Mouse (Mus musculus) midbrain, postnatal 0 days (tissue): ENCODE results near the gene Igfbp2. TPM values are rescaled to one million over a fixed set of nuclear protein-coding genes. Genes with fewer than 3 reads are reported as not detected.

Source experiments
- ATAC-seq: fragments of 200-750 bp; cut with Nextera tagmentation; 2 replicates; pipeline ENCODE4 v1.8.0; 2017; ENCODE audit warnings: moderate number of reproducible peaks, mild to moderate bottlenecking, moderate TSS enrichment, moderate library complexity; ENCODE audit not compliant: low FRiP score
- DNase-seq: peaks from one replicate; pipeline ENCODE4 v3.0.0-alpha.2; 2015; ENCODE audit warnings: low spot score
- H3K27ac ChIP-seq: fragments of 300-500 bp; sonication (generic); 2 replicates; pipeline ENCODE4 v1.5.1; 2014; ENCODE audit warnings: low read depth, mild to moderate bottlenecking, low read length, mixed read lengths
- H3K27me3 ChIP-seq: fragments of 300-500 bp; sonication (generic); 2 replicates; pipeline ENCODE4 v1.6.1; 2014; ENCODE audit warnings: low read length, control low read depth, mixed read lengths; ENCODE audit not compliant: insufficient read depth
- H3K36me3 ChIP-seq: fragments of 300-500 bp; sonication (generic); 2 replicates; pipeline ENCODE4 v1.6.1; 2014; ENCODE audit warnings: low read length, control low read depth, mixed read lengths; ENCODE audit not compliant: insufficient read depth
- H3K4me1 ChIP-seq: fragments of 300-500 bp; sonication (generic); 2 replicates; pipeline ENCODE4 v1.6.1; 2014; ENCODE audit warnings: mild to moderate bottlenecking, control low read depth, antibody characterized with exemption, low read length, mixed read lengths; ENCODE audit not compliant: insufficient read depth
- H3K4me2 ChIP-seq: fragments of 300-500 bp; sonication (generic); 2 replicates; pipeline ENCODE4 v1.6.1; 2014; ENCODE audit warnings: low read depth, mild to moderate bottlenecking, low read length, mixed read lengths; ENCODE audit not compliant: poor library complexity, severe bottlenecking
- H3K4me3 ChIP-seq: fragments of 300-500 bp; sonication (generic); 2 replicates; pipeline ENCODE4 v1.5.1; 2014; ENCODE audit warnings: low read depth, mild to moderate bottlenecking, low read length, moderate library complexity
- H3K9ac ChIP-seq: fragments of 300-500 bp; sonication (generic); replicated peaks from 2 replicates; pipeline ENCODE4 v1.6.1; 2014; ENCODE audit warnings: mild to moderate bottlenecking, low read length, moderate library complexity, mixed read lengths; ENCODE audit not compliant: poor library complexity, severe bottlenecking
- H3K9me3 ChIP-seq: fragments of 300-500 bp; sonication (generic); 2 replicates; pipeline ENCODE4 v1.6.1; 2016; ENCODE audit warnings: low read length, control low read depth
- CTCF ChIP-seq: IDR thresholded peaks from 2 replicates; pipeline ENCODE4 v1.5.1; 2016; ENCODE audit warnings: antibody characterized with exemption, mild to moderate bottlenecking
- WGBS: fragments of 180-500 bp; shearing (Covaris S2); extraction: QIAGEN DNeasy Blood & Tissue Kit; methylation state at CpG from one replicate; pipeline ENCODE4 v1.1.7; 2014; 5-methylcytosine and 5-hydroxymethylcytosine counted together
- polyA plus RNA-seq: library from polyadenylated mRNA; unstranded; fragments of >200 nt; fragmentation: Nextera tagmentation; extraction: Ambion mirVana; gene quantifications from 2 replicates; pipeline ENCODE4 v1.2.1, GENCODE M21; 2015
- total RNA-seq: library from RNA; depleted of rRNA; stranded (reverse); fragments of >200 nt; gene quantifications from 2 replicates; pipeline ENCODE4 v1.2.3, GENCODE M21; 2014

Gene Igfbp2
- total and polyA plus RNA-seq, 2 experiments from 2014 or later = 272 to 450 TPM

DNA sequence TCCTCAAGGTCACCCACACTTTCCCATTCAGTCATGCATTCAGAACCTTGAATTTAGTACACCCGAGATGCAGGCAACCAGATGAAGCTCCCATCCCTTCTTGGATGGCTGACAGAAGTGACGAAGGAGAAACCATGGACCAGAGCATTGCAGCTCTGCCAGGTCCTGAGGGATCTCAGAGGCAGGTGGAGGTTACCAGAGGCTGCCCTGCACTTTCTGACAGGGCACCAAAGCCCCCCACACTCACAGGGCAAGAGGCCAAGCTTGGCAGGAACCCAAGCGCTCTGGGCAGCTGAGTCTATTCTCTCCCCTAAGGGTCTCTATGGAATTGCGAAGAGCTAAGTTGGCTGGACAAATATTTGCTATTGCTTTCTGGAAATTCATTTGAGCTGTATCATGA is 20.3 kb upstream of the Igfbp2 start:
- TF ChIP-seq CTCF = no peak
- DNase-seq = peak; percentile 49

DNA sequence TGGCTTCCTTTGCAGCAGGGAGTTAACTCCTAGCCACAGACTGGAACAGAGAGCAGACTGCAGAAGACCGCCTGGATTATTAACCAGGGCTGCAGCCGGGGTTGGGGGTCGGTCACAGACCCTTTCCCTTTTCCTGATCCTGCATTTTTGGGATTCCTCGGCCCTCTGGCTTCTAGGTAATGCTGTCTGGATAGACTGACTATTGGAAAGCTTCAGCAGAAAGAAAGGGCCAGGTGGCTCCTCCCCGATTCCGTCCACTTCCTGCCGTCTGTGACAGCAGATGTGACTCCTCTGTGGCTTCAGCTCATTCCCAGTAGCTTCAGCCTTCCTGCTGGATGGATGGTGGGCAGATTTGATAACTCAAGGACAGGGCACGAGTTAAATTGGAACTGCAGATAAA is 19.3 kb upstream of the Igfbp2 start:
- WGBS = 24% methylated on average over 8 of the region's 8 CpGs
- DNase-seq = no peak

More for the DNA sequence above, 20.3 kb upstream of the Igfbp2 start:
- Histone ChIP-seq H3K4me1 (no peaks in the 10 kb centered on the region; the same call in 1 of the 2 replicates), H3K9me3 (no peaks in the 10 kb centered on the region), H3K27me3 (no peaks in the 10 kb centered on the region), H3K36me3 (no peaks in the 10 kb centered on the region), H3K9ac (no peak overlapping the region), H3K27ac (no peak overlapping the region), H3K4me2 (no peak overlapping the region), H3K4me3 (no peak overlapping the region)
- 58% methylated on average over 4 of the region's 4 CpGs for WGBS
- ATAC-seq = no peak

DNA sequence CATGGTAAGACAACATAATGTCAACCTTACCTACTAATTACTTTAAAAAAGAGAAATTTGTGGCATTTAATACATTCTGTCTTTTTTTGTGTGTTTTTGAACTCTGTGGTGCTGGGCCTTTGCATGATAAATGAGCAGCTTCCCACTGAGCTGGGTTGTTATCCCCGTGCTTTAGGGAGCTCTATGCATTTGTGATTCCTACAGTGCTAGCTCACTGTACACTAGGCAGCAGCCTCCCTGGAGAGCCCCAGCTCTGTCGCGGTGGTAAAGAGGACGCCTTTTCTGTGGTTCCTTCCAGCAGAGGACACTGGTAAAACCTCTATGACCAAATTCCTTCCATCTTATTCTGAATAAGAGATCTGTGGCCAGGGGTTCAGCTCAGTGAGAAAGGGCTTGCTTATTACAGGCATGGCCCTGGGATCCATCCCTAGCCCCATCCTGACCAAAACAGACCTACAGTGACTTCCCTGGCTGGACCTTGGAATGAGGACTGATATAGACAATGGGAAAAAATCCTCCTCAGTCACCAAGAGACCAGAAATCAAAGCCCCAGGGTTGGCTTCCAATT is 18.7 kb upstream of the Igfbp2 start:
- no peak for DNase-seq
- H3K4me3 ChIP-seq = no peak overlapping the region
- H3K4me1 ChIP-seq = no peaks in the 10 kb centered on the region; the same call in 1 of the 2 replicates
- TF ChIP-seq CTCF = no peak
- H3K36me3 ChIP-seq = no peaks in the 10 kb centered on the region
- no peak for ATAC-seq
- H3K27me3 ChIP-seq = no peaks in the 10 kb centered on the region
- H3K27ac ChIP-seq = no peak overlapping the region
- 12% methylated on average over 4 of the region's 4 CpGs for WGBS
- no peak overlapping the region for H3K4me2 ChIP-seq
- no peak overlapping the region for H3K9ac ChIP-seq
- H3K9me3 ChIP-seq = 0 out of 2 replicates have a peak, but pooled peaks cover under 1% of the 10 kb centered on the region

More for the DNA sequence above, 19.3 kb upstream of the Igfbp2 start:
- Histone ChIP-seq H3K27ac (no peak overlapping the region), H3K4me3 (no peak overlapping the region), H3K9ac (no peak overlapping the region), H3K4me2 (no peak overlapping the region), H3K36me3 (no peaks in the 10 kb centered on the region), H3K4me1 (no peaks in the 10 kb centered on the region; the same call in 1 of the 2 replicates), H3K27me3 (no peaks in the 10 kb centered on the region), H3K9me3 (no peaks in the 10 kb centered on the region)
- no peak for ATAC-seq
- TF ChIP-seq CTCF = no peak

- H3K4me1 ChIP-seq = no peaks in the 10 kb centered on the region; the same call in 1 of the 2 replicates
- no peak overlapping the region for H3K4me2 ChIP-seq
- no peak overlapping the region for H3K27ac ChIP-seq
- 0 out of 2 replicates have a peak, but pooled peaks cover 6% of the 10 kb centered on the region for H3K9me3 ChIP-seq
- ATAC-seq (no peak), DNase-seq (no peak)
- H3K27me3 ChIP-seq = no peaks in the 10 kb centered on the region
- WGBS = 19% methylated on average over 11 of the region's 11 CpGs
- H3K4me3 ChIP-seq = no peak overlapping the region
- H3K9ac ChIP-seq = no peak overlapping the region
- H3K36me3 ChIP-seq = no peaks in the 10 kb centered on the region
- TF ChIP-seq CTCF = no peak
These were observed 18.2 kb upstream of the Igfbp2 start for GRCm38 (mm10) chr1:72806044-72806584.

DNA sequence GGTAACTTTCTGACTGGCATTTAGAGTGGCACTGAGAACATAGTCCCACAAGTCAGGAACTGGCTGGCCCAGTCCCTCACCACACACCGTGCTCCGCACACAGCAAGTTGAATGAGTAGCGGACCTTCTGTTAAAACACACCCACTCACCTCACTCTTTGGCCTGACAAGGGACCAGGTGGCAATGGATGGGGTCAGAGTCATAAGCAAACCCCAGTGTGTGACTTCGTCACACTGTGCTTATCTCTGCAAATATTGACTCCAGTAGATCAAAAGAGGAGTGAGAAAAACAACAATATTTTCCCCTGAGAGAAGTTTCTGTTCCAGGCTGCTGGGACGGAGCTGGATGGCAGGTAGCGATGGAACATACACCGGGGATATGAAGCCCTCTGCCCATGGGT is 15.0 kb upstream of the Igfbp2 start:
- Histone ChIP-seq H3K4me1 (no peaks in the 10 kb centered on the region; the same call in 1 of the 2 replicates), H3K36me3 (no peaks in the 10 kb centered on the region), H3K9ac (no peak overlapping the region), H3K9me3 (0 out of 2 replicates have a peak, but pooled peaks cover 6% of the 10 kb centered on the region), H3K4me3 (no peak overlapping the region), H3K4me2 (no peak overlapping the region), H3K27me3 (no peaks in the 10 kb centered on the region), H3K27ac (no peak overlapping the region)
- 92% methylated on average over 7 of the region's 7 CpGs for WGBS
- no peak for TF ChIP-seq CTCF
- ATAC-seq (no peak), DNase-seq (no peak)

- no peak overlapping the region for H3K27ac ChIP-seq
- H3K4me1 ChIP-seq = no peaks in the 10 kb centered on the region; the same call in 1 of the 2 replicates
- WGBS = 93% methylated on average over 7 of the region's 7 CpGs
- ATAC-seq (no peak), DNase-seq (no peak)
- H3K36me3 ChIP-seq = no peaks in the 10 kb centered on the region
- no peak for TF ChIP-seq CTCF
- no peaks in the 10 kb centered on the region for H3K27me3 ChIP-seq
- 0 out of 2 replicates have a peak, but pooled peaks cover 6% of the 10 kb centered on the region for H3K9me3 ChIP-seq
- H3K4me3 ChIP-seq = no peak overlapping the region
- no peak overlapping the region for H3K9ac ChIP-seq
- H3K4me2 ChIP-seq = no peak overlapping the region
These were observed 14.2 kb upstream of the Igfbp2 start for GRCm38 (mm10) chr1:72809951-72810675.
